Mouse (Mus musculus) naive thymus-derived CD4-positive, alpha-beta T cell, adult 2 months (primary cell): ENCODE measurements at regions not wholly inside any gene's neighbourhood (a gene's known extent, or its start where the extent isn't known, plus 50 kb on each side); places are given as distances from the start of the nearest gene placed in this dataset.
"Not testable (repeated sequence)": the region's sequence is repeated elsewhere in the genome, so short reads cannot be mapped to it uniquely, and the experiment has no call there.

Source experiments
- DNase-seq: peaks from one replicate; pipeline ENCODE4 v3.0.0-alpha.2; 2011; ENCODE audit warnings: low read depth

DNA sequence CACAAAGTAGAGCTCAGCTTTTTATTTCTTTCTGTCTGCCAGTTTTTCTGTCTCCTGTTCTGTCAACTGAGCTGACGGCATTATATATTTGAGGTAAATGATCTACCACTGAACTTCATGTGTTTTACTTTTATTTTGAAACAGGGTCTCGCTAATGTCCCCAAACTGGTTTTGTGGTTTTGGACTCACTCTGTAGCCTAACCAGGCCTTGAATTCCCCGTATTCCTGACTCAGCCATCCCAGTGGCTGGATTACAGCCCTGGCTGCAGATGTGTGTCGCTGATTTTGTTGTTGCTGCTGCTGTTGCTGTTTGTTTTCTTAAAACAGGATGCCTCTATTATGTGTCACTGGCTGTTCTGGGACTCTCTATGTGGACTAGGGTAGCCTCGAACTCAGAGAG lies 317.3 kb upstream of the Irx1 start:
- no peak for DNase-seq

GRCm38 (mm10) chr13:72282764-72283163 lies 319.2 kb upstream of the Irx1 start:
- no peak for DNase-seq

- no peak for DNase-seq
Measured at GRCm38 (mm10) chr13:72283701-72284100, 320.2 kb upstream of the Irx1 start.

- no peak for DNase-seq
Measured at GRCm38 (mm10) chr13:72286301-72286700, 322.8 kb upstream of the Irx1 start.

DNA sequence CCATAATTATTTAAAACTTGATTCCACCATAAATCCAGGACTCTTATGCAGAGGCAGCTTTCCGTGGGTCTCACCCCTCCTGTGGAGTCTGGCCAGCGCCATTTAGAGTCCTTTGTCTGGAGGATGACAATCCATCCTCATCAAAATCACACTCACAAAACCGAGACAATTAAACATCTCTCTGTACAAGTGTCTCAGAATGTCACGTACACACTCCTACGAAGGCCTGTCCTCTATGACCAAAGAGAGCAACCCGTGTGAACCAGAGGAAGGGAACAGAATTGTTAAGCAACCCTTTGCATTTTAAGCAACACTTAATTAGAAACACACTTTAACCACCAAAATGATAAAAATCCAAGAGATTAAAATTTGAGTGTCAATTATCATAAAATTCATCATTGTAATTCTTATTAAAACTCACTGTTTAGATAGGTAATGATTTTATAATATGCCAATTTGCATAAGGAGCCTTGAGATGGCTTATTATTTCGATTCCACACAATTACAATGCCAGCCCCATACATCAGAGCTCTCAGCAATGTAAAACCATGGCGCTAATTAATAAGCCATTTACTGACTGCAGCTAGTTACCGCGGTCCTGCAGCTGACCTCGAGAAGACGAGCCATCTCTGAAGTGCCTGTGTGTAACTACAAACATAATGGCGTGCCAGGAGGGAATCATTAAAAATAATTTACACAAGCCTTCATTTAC lies 325.0 kb upstream of the Irx1 start:
- no peak for DNase-seq

- no peak for DNase-seq
Measured at GRCm38 (mm10) chr13:72289093-72289501, 325.6 kb upstream of the Irx1 start.

DNA sequence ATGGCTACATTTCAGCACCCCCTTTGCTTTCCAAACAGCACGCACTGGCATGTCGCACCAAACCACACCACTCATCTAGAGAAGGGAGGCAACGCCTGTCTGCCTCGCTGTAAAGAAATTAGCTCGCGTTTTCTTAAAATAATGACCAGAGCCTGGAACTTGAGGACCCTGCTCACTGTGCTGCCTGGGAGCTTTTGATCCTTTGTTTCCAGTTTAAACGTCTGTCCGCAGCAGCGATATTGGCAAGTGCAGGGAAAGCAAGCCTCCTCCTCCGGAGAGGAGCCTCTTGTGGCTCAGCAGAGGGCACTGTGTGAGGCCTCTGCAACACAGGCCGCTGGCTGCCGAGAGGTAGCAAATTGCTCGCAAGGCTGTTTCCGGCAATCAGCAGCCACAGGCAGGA lies 328.8 kb upstream of the Irx1 start:
- DNase-seq = no peak

- no peak for DNase-seq
Measured at GRCm38 (mm10) chr13:72293059-72293694, 329.7 kb upstream of the Irx1 start.

- DNase-seq = no peak
Measured at GRCm38 (mm10) chr13:72298264-72298870, 330.3 kb upstream of the Irx2 start.

DNA sequence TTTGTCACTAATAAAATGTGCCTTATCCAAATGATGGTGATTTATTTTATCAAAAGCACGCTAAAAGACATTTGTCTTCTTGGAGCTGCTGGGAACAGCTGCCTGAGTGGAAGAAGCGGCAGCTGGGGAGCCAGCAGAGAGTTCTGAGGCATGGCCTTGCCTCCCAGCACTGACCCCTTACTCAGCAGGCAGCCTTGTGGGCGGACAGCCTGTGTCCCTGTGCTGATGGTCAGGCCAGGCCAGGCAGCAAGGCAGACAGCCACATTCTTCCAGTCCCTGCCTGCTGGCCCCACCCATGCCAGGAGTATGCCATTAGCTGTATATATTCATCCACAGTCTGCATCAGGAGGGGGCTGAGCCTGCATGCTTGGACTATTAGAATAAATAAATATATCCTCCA lies 329.0 kb upstream of the Irx2 start:
- no peak for DNase-seq

DNA sequence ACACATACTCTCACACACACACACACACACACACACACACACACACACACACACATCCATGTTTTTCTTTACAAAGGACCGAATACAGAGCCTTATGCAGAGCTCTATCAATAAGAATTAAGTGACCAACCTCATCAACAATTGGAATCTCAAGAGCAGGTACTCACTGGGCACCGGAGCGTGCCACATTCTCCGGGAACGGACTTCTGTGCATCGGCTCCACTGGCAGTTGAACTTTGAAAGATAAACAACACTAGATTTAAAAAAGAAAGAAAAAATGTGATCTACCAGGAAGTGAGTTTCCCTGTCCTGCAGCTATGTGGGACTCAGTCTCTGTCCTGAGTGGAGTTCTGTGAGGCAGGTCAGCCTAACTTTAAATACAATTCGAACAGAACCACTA lies 327.5 kb upstream of the Irx2 start:
- DNase-seq = no peak

DNA sequence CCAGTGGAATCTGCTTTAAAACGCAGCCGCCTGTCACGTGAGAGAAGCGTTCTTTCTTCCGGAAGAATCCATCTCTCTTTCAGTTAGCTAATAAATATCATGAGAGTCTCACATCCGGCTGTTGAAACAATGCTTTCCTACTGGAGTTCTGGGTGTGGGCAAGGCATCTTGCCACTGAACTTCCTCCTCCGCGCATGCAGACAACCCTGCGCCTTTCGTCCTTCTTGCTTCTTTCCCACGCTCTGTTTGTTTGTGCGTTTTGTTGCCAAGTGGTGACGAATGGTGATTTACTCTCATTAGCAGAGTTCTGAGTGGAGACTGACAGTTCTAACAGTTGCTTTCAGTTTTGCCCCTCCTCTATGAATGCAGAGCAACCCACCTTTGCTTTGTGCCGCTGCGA lies 326.8 kb upstream of the Irx2 start:
- no peak for DNase-seq

DNA sequence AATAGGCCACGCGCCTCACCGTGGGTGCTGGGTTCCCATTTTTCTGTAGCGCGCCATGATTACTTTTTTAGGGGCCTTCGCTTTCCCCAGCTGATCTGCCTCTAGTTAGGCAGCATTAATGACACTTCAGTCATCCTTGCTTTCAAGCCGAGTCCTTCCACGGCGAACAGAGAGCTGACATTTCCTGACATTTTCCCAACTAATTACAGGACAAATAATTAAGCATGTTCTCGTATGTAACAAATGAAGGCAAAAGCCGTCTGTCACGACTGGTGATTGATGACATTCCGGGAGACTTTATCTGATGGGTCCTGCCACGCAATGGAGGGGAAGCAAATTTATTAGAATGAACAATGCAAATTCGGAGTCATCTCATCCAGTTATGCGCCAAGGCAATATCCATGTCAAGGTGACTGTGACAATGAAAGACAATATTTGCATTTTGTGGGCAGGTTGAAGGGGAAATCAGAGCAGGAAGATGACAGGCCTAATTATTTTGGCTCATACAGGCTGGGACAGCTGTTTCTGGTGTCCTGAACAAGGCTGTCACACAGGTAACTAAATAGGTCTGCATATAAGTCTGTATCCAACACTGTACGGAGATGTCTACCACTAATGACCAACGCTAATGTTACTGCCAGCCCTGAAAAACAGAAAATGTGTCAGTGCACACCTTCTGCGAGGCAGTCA lies 326.0 kb upstream of the Irx2 start:
- DNase-seq = no peak

GRCm38 (mm10) chr13:72303126-72303760 lies 325.4 kb upstream of the Irx2 start:
- no peak for DNase-seq

DNA sequence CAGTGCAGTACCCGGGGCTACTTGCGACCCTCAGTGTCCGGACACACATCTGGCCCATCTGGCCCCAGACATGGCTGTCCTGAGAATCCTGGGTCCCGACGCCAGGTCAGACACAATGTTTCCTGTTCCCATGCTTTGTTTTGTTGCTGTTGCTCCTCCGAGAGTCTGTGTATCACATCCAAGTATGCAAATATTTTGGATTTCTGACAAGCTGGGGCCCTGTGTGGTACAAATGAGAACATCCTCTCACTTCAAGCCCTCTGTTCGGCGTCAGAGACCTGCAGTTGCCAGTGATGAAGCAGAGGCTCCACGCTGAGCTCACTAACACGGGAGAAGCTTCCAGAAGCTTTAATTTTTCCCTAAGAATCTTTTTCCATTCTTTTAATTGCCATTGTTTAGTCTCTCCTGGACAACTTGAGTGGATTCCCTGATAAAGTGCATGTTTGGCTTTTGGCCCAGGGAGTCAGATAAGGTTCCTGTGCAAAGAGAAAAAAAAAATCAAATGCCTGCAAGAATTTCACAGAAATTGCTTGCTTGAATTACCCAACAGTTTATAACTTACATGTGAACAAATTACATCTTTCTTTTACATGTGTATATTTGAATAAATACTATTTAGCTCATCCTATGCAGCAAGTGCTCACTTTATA lies 304.5 kb upstream of the Irx2 start:
- DNase-seq = no peak

GRCm38 (mm10) chr13:72326201-72326600 lies 302.4 kb upstream of the Irx2 start:
- not testable (repeated sequence) for DNase-seq

DNA sequence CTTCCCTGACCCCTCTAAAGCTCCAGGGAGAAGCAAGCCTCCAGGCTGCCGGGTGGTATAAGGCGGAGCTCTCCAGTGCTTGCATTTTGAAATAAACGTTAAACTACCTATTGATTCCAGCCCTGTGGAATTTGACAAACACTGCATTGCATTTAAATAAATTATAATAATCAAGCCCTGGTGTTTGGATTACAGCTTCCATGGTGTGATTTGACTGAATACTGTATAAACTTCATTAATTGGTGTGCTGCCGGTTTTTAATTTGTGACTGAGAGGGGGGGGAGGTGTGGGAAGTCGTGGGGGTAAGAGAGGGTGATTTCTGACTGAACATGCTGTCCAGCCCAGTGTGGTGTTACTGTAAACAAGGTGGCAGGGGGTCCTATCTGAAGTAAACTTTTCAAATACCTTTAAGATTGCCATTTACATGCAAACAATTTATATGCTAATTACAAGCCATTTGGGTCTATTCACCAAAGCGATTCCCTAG lies 282.9 kb upstream of the Irx2 start:
- no peak for DNase-seq

- DNase-seq = no peak
Measured at GRCm38 (mm10) chr13:72346207-72346943, 282.2 kb upstream of the Irx2 start.

DNA sequence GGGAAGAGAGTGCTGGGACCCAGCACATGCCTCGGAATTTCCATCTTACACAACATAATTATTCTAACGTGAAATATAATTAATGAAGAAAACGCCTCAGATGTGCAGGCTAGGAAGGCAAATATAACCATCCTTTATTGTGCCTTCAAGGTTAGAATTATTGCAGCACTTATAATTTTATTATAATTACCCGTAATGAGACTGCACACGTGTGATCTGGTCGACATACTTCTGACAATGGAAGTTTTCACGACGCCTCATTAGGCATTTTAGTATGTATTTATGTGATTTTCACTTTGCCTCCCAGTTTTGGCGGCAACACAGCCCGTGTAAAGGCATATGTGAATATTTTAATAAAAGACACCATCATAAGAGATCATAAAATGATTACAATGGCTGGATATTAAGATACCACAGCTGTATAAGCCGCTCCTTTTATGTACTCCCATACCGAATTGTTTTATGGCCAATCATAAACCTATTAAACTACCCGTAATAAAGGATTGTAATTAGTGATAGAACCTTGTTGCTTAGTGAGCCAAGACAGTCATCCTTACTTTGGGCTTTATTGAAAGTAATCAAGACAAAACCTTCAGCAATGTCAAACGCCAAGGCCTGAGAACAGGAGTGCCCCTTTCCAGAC lies 281.6 kb upstream of the Irx2 start:
- no peak for DNase-seq

DNA sequence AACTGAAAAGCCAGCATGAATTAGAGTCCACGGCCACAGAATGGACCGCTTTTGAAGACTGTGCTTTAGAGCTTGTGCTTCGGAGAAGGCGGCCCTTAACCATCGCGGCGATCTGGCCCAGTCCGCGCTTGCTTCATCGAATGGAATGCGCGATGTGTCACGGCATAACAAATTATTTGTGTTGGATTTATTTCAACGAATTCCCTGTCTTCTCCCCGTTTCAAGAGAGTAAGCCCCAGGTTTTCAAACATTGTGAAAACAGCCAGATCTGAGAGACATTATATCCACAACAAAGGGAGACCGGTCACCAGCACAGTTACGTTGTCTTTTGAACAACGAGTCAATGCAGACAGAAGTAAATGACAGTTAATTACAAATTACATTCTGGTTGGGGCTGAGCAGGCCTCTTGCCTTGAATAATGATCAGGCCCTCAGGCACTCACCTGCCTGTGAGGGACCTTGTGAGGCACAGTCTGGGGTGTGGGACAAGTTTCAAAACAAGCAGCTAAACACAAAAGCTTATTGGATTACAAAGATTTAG lies 275.9 kb upstream of the Irx2 start:
- DNase-seq = no peak
